Mouse (Mus musculus) kidney, postnatal 10 days (tissue): Measurements from ENCODE around the gene Gm11627.
"Not testable (repeated sequence)": the region's sequence is repeated elsewhere in the genome, so short reads cannot be mapped to it uniquely, and the experiment has no call there.

Experiments used
- DNase-seq: peaks from one replicate; pipeline ENCODE4 v3.0.0; 2021; ENCODE audit warnings: mixed read lengths

Gm11627 gene

GRCm38 (mm10) chr11:102558704-102559103, 20.6 kb downstream of the Gm11627 start:
- DNase-seq: no peak

- DNase-seq: peak; percentile 31
Observed at GRCm38 (mm10) chr11:102557386-102557785, 21.9 kb downstream of the Gm11627 start.

GRCm38 (mm10) chr11:102556716-102557074, 22.6 kb downstream of the Gm11627 start:
- DNase-seq: no peak

GRCm38 (mm10) chr11:102556031-102556715, 23.1 kb downstream of the Gm11627 start, which contains the start of gene Gpatch8:
Gene Gpatch8, minus strand, starts transcription at chr11:102556392.
- DNase-seq: peak; percentile 97

- no peak for DNase-seq
Observed at GRCm38 (mm10) chr11:102555400-102556030, 23.7 kb downstream of the Gm11627 start.

- no peak for DNase-seq
Observed at GRCm38 (mm10) chr11:102552051-102552450, 27.2 kb downstream of the Gm11627 start.

GRCm38 (mm10) chr11:102551176-102551575, 28.1 kb downstream of the Gm11627 start:
- no peak for DNase-seq

GRCm38 (mm10) chr11:102541471-102541870, 37.8 kb downstream of the Gm11627 start:
- no peak for DNase-seq

- not testable (repeated sequence) for DNase-seq
Observed at GRCm38 (mm10) chr11:102540286-102540685, 39.0 kb downstream of the Gm11627 start.

GRCm38 (mm10) chr11:102539690-102540089, 39.6 kb downstream of the Gm11627 start:
- DNase-seq: no peak

GRCm38 (mm10) chr11:102536210-102536609, 43.1 kb downstream of the Gm11627 start:
- DNase-seq: no peak

- no peak for DNase-seq
Observed at GRCm38 (mm10) chr11:102534078-102534477, 45.2 kb downstream of the Gm11627 start.

GRCm38 (mm10) chr11:102531425-102531824, 47.8 kb downstream of the Gm11627 start:
- no peak for DNase-seq
